Mouse (Mus musculus) erythroblast, embryonic 14.5 days (primary cell): ENCODE results near the gene Dlx6.

Source experiments
- GATA1 ChIP-seq: IDR thresholded peaks from 2 replicates; pipeline ENCODE4 v1.6.1; 2012; ENCODE audit warnings: low read length, inconsistent platforms, mixed read lengths
- TAL1 ChIP-seq: IDR thresholded peaks from 3 replicates; pipeline ENCODE4 v1.6.1; 2012; ENCODE audit warnings: low read length, inconsistent platforms, mixed read lengths

GRCm38 (mm10) chr6:6855746-6856185 is 7.4 kb upstream of the Dlx6 start:
- TF ChIP-seq TAL1 (no peak), GATA1 (no peak)
